Mouse (Mus musculus) left cerebral cortex, adult 11 months (tissue): ENCODE data around the gene Mlf1.

Experiments used
- DNase-seq: peaks from one replicate; pipeline ENCODE4 v3.0.0; 2022; ENCODE audit warnings: low spot score

Mlf1 gene

GRCm38 (mm10) chr3:67373872-67374271 lies at the start of gene Mlf1:
TSS of gene Mlf1 (plus strand) at chr3:67374097.
- peak; percentile 78 for DNase-seq

DNA sequence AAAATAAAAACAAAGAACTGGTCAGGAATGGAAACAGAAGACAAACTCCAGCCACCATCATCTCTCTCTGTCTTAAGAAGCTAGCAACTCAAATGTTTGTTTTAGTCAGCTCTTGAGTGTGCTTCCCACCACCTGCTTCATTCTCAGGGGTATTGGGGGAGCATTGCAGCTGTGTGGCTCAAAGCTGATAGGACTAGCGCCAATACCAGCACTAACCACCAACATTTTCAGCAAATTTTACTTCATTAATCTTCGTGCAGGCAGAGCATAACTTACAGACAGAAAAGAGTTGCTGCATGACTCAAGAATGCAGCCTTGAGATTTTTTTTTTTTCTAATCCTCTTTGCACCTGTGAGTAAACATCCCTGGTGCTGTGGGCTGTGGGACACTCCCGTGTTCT lies 34.3 kb upstream of the Mlf1 start:
- DNase-seq: no peak

GRCm38 (mm10) chr3:67340921-67341320 lies 33.0 kb upstream of the Mlf1 start:
- DNase-seq: no peak

DNA sequence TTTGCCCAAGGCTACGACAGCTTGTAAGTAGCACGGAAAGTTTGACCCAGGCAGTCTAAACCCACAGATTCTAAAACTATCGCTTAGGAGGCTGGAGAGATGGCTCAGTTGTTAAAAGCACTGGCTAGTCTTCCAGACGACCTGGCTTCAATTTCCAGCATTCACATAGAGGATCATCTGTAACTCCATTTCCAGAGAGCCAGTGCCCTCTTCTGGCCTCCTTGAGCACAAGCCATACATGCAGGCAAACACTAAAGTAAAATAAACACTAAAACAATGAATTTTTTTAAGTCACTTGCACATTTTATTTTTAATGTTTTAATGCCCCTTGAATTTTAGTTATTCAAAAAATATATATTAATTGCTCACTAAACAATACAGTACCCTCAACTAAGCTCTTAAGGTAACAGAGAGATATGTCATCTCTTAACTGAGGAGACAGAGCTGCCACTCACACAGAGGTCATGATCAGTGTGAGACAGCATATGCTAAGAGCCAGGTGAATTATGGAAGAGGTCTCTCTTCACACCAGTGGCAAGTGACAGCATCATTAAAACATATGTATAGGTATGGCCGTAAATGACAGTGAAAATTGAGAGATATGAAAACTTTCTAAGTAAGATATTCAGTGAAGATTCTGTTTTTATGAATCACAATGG lies 30.8 kb upstream of the Mlf1 start:
- no peak for DNase-seq

GRCm38 (mm10) chr3:67344599-67344998 lies 29.3 kb upstream of the Mlf1 start:
- peak; percentile 9 for DNase-seq

DNA sequence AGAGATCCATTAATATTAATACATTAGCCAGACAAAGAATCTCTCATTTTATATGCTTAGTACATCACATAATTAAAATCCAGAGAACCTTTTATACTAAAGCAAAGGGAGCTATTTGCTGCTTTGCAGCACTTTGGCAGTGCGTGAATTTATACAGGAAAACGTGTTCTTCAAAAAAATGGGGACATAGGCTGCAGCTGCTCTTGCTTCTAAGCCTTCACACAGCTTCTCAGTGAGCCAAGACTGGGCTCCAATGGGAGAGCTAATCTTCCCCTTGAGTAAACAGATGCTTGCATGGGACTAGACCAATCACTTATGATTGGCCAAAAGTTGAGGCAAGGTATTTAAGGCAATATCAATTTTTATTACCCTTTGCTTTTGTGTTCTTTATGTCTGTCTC lies 27.2 kb upstream of the Mlf1 start:
- DNase-seq: no peak

DNA sequence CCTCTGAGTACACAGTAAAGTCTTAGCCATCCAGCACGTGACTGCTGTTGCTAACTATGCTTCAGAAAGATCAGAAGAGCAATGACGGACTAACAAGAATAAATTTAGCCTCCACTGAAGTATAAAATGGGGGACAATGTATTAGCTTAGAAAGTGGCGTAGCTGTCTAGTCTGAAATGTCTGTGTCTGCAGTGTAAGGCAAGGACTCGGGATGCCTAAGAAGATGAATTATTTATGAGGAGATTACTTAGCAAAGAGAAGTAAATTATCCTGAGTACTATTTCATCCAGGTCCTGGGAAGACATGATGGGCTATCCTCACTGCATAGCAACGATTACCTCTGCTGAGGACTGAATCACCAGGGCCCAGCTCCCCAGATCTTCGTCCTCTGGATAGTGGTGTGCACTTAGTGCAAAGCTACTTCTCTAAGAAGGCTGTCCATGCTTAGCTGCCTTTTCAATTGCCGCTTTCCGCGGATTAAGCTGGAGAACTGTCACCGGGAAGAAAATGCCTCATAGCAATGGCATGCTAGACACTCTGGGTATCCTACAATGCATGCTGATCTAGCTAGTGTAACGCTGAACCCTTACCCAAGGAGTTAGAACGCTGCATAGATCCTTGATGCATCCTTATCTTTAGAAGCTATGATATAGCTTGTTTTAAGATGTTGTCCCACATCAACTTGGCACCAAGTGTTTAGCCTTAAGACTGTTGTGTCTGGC lies 22.3 kb upstream of the Mlf1 start:
- DNase-seq: no peak

GRCm38 (mm10) chr3:67352128-67352762 lies 21.7 kb upstream of the Mlf1 start:
- DNase-seq: no peak

- DNase-seq: no peak
Observed at GRCm38 (mm10) chr3:67352763-67353149, 21.1 kb upstream of the Mlf1 start.

DNA sequence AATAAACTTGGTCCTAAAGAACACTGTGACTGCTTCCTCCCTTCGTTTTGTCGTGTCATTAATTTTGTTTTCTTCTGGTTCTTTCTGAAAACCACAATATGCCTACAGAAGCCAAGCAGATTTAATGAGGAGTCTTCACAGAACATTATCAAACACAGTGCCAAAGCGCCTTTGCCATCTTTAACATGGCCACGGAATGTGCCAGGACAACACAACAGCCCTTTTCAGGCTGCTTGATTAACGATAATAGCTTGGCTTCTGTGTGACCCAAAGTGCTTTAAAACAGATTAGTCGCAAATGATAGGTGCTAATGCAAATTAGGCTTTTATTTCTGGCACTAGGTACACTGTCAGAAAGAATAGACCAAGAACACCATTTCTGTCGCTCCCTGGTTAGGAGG lies 15.5 kb upstream of the Mlf1 start:
- DNase-seq: no peak

- DNase-seq: no peak
Observed at GRCm38 (mm10) chr3:67366087-67366892, 7.6 kb upstream of the Mlf1 start.

- no peak for DNase-seq
Observed at GRCm38 (mm10) chr3:67367481-67367880, 6.4 kb upstream of the Mlf1 start.

GRCm38 (mm10) chr3:67369407-67370079 lies 4.4 kb upstream of the Mlf1 start:
- DNase-seq: no peak

GRCm38 (mm10) chr3:67372194-67372593 lies 1.7 kb upstream of the Mlf1 start:
- no peak for DNase-seq

DNA sequence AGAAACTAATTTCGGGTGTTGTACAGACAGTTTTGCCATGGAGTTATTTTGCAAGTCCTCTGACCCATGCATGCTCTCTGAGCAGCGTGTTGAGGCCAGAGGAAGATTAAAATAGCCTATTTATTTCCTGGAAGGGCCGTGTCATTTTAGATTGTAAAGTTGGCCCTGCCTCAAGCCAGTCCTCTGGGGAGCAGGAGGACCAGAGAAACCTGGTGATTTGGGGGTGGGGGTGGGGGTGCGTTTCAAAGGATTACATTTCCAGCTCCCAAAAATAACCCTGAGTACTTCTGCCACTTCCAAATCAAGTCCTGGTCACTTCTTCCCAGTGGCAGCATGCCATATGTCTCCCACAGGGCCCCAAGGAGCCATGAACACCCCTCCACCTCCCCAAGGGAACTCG lies 1.1 kb upstream of the Mlf1 start:
- no peak for DNase-seq

DNA sequence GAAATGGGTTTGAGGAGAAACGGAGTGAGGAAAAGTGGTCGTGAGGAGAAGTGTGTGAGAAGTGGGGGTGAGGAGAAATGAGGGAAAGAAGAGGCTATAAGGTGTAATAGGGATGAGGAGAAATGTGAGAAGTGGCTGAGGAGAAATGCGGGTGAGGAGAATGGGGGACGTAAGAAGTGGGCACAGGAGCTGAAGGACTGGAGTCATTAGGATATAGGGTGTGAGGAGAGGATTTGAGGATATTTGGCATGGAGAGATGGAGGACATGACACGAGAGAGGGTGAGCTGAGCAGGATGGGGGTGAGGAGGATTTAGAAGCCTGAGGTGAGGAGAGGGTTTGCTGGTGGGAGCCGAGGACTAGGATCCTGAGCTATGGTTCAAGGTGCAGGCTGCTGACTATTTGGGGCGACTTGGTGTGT lies 472 bp downstream of the Mlf1 start:
- DNase-seq: no peak

DNA sequence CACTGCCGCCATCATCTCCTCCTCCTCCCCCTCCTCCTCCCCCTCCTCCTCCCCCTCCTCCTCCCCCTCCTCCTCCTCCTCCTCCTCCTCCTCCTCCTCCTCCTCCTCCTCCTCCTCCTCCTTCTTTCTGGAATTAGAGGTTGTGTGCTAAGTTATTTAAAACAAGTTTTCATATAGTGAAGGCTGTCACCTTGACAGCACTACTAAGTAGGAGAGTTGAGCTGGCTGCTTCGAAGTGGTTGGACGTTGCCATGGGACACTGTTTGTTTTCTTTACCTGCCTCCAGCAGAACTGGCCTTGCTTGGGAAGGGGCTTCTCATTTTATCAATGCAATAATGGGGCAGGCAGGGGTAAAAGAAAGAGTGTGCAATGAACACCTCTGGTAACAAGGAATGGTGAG lies 1.2 kb downstream of the Mlf1 start, which contains the start of gene Gm17402:
Gene Gm17402 (minus strand): TSS at position 101 of the 400 bp plus-strand sequence.
- DNase-seq: no peak

DNA sequence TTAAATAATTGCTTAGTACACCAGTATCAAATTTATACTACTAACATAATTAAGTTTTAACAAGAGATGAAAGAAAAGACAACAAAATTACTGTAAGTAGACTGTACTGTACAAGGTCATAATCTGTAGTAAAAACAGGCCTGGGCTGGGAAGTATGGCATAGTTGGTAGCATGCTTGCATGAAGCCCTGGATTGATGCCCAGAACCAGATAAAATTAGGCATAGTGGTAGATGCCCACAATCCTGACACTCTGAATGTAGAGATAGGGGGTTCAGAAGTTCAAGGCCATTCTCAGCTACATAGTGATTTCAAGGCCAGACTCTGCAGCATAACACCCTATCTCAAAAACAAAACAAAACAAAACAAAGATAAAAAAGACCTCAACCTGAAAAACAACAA lies 4.3 kb downstream of the Mlf1 start:
- DNase-seq: no peak

DNA sequence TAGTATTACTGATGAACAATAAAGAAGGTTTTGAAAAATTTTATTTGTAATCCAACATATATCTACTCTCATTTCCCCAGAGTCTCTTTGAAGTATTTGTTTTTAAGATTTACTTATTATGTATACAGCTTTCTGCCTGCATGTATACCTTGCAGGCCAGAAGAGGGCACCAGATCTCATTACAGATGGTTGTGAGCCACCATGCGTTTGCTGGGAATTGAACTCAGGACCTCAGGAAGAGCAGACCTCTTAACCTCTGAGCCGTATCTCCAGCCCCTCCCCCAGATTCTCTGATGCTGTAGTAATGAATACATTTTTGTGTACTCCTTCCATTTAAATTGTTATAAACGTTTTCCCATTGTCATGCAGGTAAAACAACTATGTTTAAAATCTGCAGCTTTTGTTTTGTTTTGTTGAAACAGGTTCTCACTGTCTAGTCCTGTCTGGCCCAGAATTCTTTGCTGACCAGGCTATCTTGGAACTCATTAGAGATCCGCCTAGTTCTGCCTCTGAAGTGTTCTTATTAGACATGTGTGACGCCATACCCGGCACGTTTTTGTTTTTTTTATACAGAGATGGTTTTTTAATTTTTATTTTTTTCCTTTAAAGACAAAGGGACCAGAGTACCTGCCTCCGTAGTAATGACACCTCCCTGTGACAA lies 55.6 kb downstream of the Mlf1 start:
- DNase-seq: no peak

GRCm38 (mm10) chr3:67429999-67430380 lies 56.1 kb downstream of the Mlf1 start, which contains the start of gene Gfm1:
TSS of gene Gfm1 (plus strand) at chr3:67430096.
- peak; percentile 75 for DNase-seq

- DNase-seq: no peak
Observed at GRCm38 (mm10) chr3:67434011-67434410, 60.1 kb downstream of the Mlf1 start.
